ENCODE assay signal across 9 mouse cellular contexts in the genomic region with DNA sequence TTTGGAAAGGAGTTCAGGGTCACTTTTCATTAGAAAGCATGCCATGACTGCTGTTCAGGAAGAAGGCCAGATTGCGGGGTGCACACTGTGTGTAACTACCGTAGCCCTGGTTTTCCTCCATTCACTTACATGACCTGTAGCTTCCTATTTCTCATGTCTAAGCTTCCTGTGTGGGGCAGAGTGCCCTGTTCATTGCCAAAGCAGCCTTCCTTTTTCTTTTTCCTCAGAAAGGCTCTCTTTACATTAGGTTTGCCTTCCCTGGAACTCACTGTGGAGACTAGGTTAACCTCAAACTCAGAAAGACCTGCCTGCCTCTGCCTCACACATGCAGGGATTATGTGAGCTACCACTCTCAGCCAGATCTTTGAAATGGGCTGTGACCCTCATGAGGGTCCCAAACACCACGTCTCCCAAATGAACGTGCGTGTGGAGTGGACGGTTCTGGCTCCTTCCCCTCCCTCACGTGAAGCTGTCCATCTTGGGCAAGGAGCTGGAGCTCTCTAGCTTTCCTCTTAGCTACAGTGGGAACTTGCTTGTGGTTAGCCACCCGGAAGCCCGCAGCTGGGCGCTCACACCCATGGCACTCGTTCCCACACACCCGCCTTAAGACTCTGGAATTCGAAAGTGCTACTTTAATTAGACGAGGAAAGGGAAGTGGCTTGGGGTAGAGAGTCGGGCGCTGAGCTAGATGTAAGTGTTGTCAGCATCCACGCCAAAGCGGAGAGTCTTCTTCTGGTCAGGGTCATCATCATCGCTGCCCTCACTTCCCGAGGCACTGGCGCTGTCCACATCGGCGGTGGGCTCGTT. TPM values are rescaled to one million over a fixed set of nuclear protein-coding genes. Genes with fewer than 3 reads are reported as not detected.
A peak's percentile ranks its signal among the peaks of the same experiment; 100 is the strongest.
DNase-seq lines count a peak whose midpoint lies in the region; ATAC-seq and TF ChIP-seq lines count a peak whose summit lies in the region.
"Had no signal": no experiment of that assay in that cellular context is flagged by ENCODE, and none has a peak within 500 bp of the region (broad histone marks: within the 10 kb centered on the region; RNA-seq: fewer than 3 reads in every experiment).

No protein-coding gene starts in this region.

- no peaks in the 10 kb centered on the region for H3K79me2 ChIP-seq in heart, adult 2 months (replicated peaks; ENCODE audit: control insufficient read depth, insufficient read depth, low read length)
- peaks cover 26% of the 10 kb centered on the region; the same call in 1 of the 2 replicates for H3K79me2 ChIP-seq in macrophage (ENCODE audit: inconsistent target)

- TF ChIP-seq POLR2A in heart, adult 2 months (IDR thresholded peaks at IDR 0.05; ENCODE audit: insufficient read depth, low read depth, low read length): no peak
- no peak for TF ChIP-seq POLR2A in bone marrow macrophage, adult 2 months (IDR thresholded peaks at IDR 0.05; ENCODE audit: borderline replicate concordance, low read depth, low read length)

- no peak overlapping the region for H3K27ac ChIP-seq in heart, adult 2 months
- peak overlapping the region; percentile 82 for H3K27ac ChIP-seq in bone marrow macrophage, adult 2 months (ENCODE audit: insufficient read depth, low read depth, low read length)
- no peak overlapping the region for H3K27ac ChIP-seq in limb, embryonic 15.5 days
- peak overlapping the region; percentile 75 for H3K27ac ChIP-seq in macrophage

- H3K4me3 ChIP-seq in heart, adult 2 months: peak overlapping the region; percentile 25; the same call in 1 of the 2 replicates
- peak overlapping the region; percentile 53 for H3K4me3 ChIP-seq in bone marrow macrophage, adult 2 months (ENCODE audit: insufficient read depth, low read length)
- H3K4me3 ChIP-seq in limb, embryonic 15.5 days: no peak overlapping the region
- no peak overlapping the region; the same call in 1 of the 2 replicates for H3K4me3 ChIP-seq in macrophage (ENCODE audit: inconsistent target)

- H3K36me3 ChIP-seq in heart, adult 2 months (ENCODE audit: control insufficient read depth, insufficient read depth, low read length): no peaks in the 10 kb centered on the region
- H3K36me3 ChIP-seq in limb, embryonic 15.5 days: peaks cover 5% of the 10 kb centered on the region
- peaks cover 7% of the 10 kb centered on the region for H3K36me3 ChIP-seq in macrophage (ENCODE audit: inconsistent target)

- WGBS in heart, adult 2 months: 53% methylated on average over 24 of the region's 24 CpGs
- 72% methylated on average over 24 of the region's 24 CpGs for WGBS in limb, embryonic 15.5 days
- 5% methylated on average over 24 of the region's 24 CpGs for WGBS in macrophage (ENCODE audit: missing documents)

- no peak for TF ChIP-seq EP300 in heart, adult 2 months (IDR thresholded peaks at IDR 0.05; ENCODE audit: insufficient read depth, low read depth, low read length)

- H3K9me3 ChIP-seq in limb, embryonic 15.5 days: no peaks in the 10 kb centered on the region

- 0 out of 2 replicates have a peak overlapping the region, but pooled peaks have one; percentile 0 for H3K4me2 ChIP-seq in limb, embryonic 15.5 days

- TF ChIP-seq CTCF in heart, adult 2 months (IDR thresholded peaks at IDR 0.05): no peak
- TF ChIP-seq CTCF in bone marrow macrophage, adult 2 months (IDR thresholded peaks at IDR 0.05; ENCODE audit: low read depth, low read length): no peak

- intact Hi-C loops in heart, adult 2 months (cut with DNase I): loop anchor here (5.0 kb wide), 1 partner anchor 59 kb away; a partner anchor contains a TSS
- intact Hi-C loops in heart, postnatal 25 days (cut with DNase I): loop anchor here (5.0 kb wide), 2 partner anchors 59 to 254 kb away; a partner anchor contains a TSS

- no peak for ATAC-seq in limb, embryonic 15.5 days (ENCODE audit: insufficient number of reproducible peaks, low FRiP score, low TSS enrichment, low read depth)

- H3K9ac ChIP-seq in heart, adult 2 months (ENCODE audit: low read depth, low read length): 0 out of 2 replicates have a peak overlapping the region, but pooled peaks have one; percentile 25
- H3K9ac ChIP-seq in limb, embryonic 15.5 days: no peak overlapping the region

- peak in 1 of 2 experiments; percentile 58 for DNase-seq in heart, adult 2 months
- DNase-seq in heart, postnatal 25 days (ENCODE audit: low spot score): no peak
- no peak for DNase-seq in left cerebral cortex, adult 18-20 months (ENCODE audit: low spot score in 2 of 2)
- DNase-seq in kidney, postnatal 10 days: no peak
- no peak for DNase-seq in layer of hippocampus, adult 11-12 months (ENCODE audit: low spot score)
- DNase-seq: cerebellum, postnatal 36 days had no signal

- peaks cover 5% of the 10 kb centered on the region for H3K4me1 ChIP-seq in heart, adult 2 months (ENCODE audit: control insufficient read depth, insufficient read depth, low read length)
- H3K4me1 ChIP-seq in bone marrow macrophage, adult 2 months (ENCODE audit: control insufficient read depth, insufficient read depth, low read length): peaks cover 23% of the 10 kb centered on the region
- H3K4me1 ChIP-seq in limb, embryonic 15.5 days: peaks cover 18% of the 10 kb centered on the region

- no peaks in the 10 kb centered on the region for H3K27me3 ChIP-seq in heart, adult 2 months (ENCODE audit: control insufficient read depth, insufficient read depth, low read length)
- H3K27me3 ChIP-seq in limb, embryonic 15.5 days: no peaks in the 10 kb centered on the region

RNA-seq across cellular contexts. Expression of a gene that starts 2.4 kb away (rescaled TPM):
- 1 to 10 TPM; 3.3 to 3.4 TPM for total RNA-seq in heart, adult 2 months (2021)
- 24.6 and 25.2 TPM in 2 replicates for polyA plus RNA-seq in heart, adult 2 months (2012; rRNA removed)
- 1 to 10 TPM; 3.4 to 3.6 TPM for total RNA-seq in heart, postnatal 25 days (2021)
- polyA plus RNA-seq in bone marrow macrophage, adult 2 months (2012; ENCODE audit: insufficient read depth, insufficient read length, missing spikeins): 164 and 168 TPM in 2 replicates
- polyA plus RNA-seq in limb, embryonic 15.5 days (2015; fragmentation: Nextera tagmentation; extraction: Ambion mirVana): 3.1 and 3.4 TPM in 2 replicates
- total RNA-seq in macrophage (2018; cell fraction: chromatin; rRNA removed): 1,000 to 10,000 TPM in 12 of 26 experiments, 100 to 1,000 TPM in 13, 10 to 100 TPM in 1; 97.8 to 1,739 (median 915) TPM
- 1,000 to 10,000 TPM in 13 of 26 experiments, 100 to 1,000 TPM in 13; 154 to 2,965 (median 1,096) TPM for total RNA-seq in macrophage (2018; cell fraction: cytosol; rRNA removed)
- total RNA-seq in macrophage (2018; cell fraction: nucleus; rRNA removed): 1,000 to 10,000 TPM in 13 of 26 experiments, 100 to 1,000 TPM in 13; 137 to 2,582 (median 962) TPM
- polyA plus RNA-seq in macrophage (2018): 119 to 344 TPM (median 190 TPM) in 3 replicates
- 1 to 10 TPM in 1 of 2 experiments, under 1 TPM in 1; 1.00 to 2.0 TPM for total RNA-seq in left cerebral cortex, adult 18-20 months (2021)

RNA-seq across cellular contexts. Expression of a gene that starts 7.9 kb away (rescaled TPM):
- not detected for total RNA-seq in heart, adult 2 months (2021)
- 0.26 TPM in 1 of 2 replicates, not detected in the other for polyA plus RNA-seq in heart, adult 2 months (2012; rRNA removed)
- not detected for total RNA-seq in heart, postnatal 25 days (2021)
- polyA plus RNA-seq in bone marrow macrophage, adult 2 months (2012; ENCODE audit: insufficient read depth, insufficient read length, missing spikeins): not detected in 2 replicates
- polyA plus RNA-seq in limb, embryonic 15.5 days (2015; fragmentation: Nextera tagmentation; extraction: Ambion mirVana): 0.19 and 0.29 TPM in 2 replicates
- total RNA-seq in macrophage (2018; cell fraction: chromatin; rRNA removed): not detected
- total RNA-seq in macrophage (2018; cell fraction: cytosol; rRNA removed): not detected
- total RNA-seq in macrophage (2018; cell fraction: nucleus; rRNA removed): not detected
- polyA plus RNA-seq in macrophage (2018): not detected in 3 replicates
- not detected for total RNA-seq in left cerebral cortex, adult 18-20 months (2021)

RNA-seq across cellular contexts. Expression of a gene that starts 10.3 kb away (rescaled TPM):
- total RNA-seq in heart, adult 2 months (2021): not detected
- not detected in 2 replicates for polyA plus RNA-seq in heart, adult 2 months (2012; rRNA removed)
- total RNA-seq in heart, postnatal 25 days (2021): not detected
- not detected in 2 replicates for polyA plus RNA-seq in bone marrow macrophage, adult 2 months (2012; ENCODE audit: insufficient read depth, insufficient read length, missing spikeins)
- 11.3 and 16.5 TPM in 2 replicates for polyA plus RNA-seq in limb, embryonic 15.5 days (2015; fragmentation: Nextera tagmentation; extraction: Ambion mirVana)
- total RNA-seq in macrophage (2018; cell fraction: chromatin; rRNA removed): not detected
- 1 to 10 TPM in 3 of 26 experiments, under 1 TPM in 8, not detected in 15; 0.40 to 1.1 (median 0.77) TPM for total RNA-seq in macrophage (2018; cell fraction: cytosol; rRNA removed)
- total RNA-seq in macrophage (2018; cell fraction: nucleus; rRNA removed): 1 to 10 TPM in 2 of 26 experiments, not detected in 24; 1.4 to 2.1 TPM
- polyA plus RNA-seq in macrophage (2018): not detected in 3 replicates
- total RNA-seq in left cerebral cortex, adult 18-20 months (2021): not detected

RNA-seq across cellular contexts. Expression of a gene that starts 23.1 kb away (rescaled TPM):
- total RNA-seq in heart, adult 2 months (2021): not detected
- 0.04 TPM in 1 of 2 replicates, not detected in the other for polyA plus RNA-seq in heart, adult 2 months (2012; rRNA removed)
- not detected for total RNA-seq in heart, postnatal 25 days (2021)
- polyA plus RNA-seq in bone marrow macrophage, adult 2 months (2012; ENCODE audit: insufficient read depth, insufficient read length, missing spikeins): not detected in 2 replicates
- 1.5 TPM in 2 replicates for polyA plus RNA-seq in limb, embryonic 15.5 days (2015; fragmentation: Nextera tagmentation; extraction: Ambion mirVana)
- total RNA-seq in macrophage (2018; cell fraction: chromatin; rRNA removed): under 1 TPM in 3 of 26 experiments, not detected in 23; 0.33 to 0.95 (median 0.34) TPM
- under 1 TPM in 13 of 26 experiments, not detected in 13; 0.10 to 0.96 (median 0.30) TPM for total RNA-seq in macrophage (2018; cell fraction: cytosol; rRNA removed)
- 1 to 10 TPM in 1 of 26 experiments, under 1 TPM in 9, not detected in 16; 0.39 to 1.3 (median 0.58) TPM for total RNA-seq in macrophage (2018; cell fraction: nucleus; rRNA removed)
- polyA plus RNA-seq in macrophage (2018): 0.09 TPM in 1 of 3 replicates, not detected in the others
- under 1 TPM; 0.33 to 0.66 TPM for total RNA-seq in left cerebral cortex, adult 18-20 months (2021)

RNA-seq across cellular contexts. Expression of a gene that starts 40.1 kb away (rescaled TPM):
- 10 to 100 TPM; 26.8 to 32.1 TPM for total RNA-seq in heart, adult 2 months (2021)
- polyA plus RNA-seq in heart, adult 2 months (2012; rRNA removed): 8.9 and 10.2 TPM in 2 replicates
- 10 to 100 TPM; 29.8 to 31.6 TPM for total RNA-seq in heart, postnatal 25 days (2021)
- 36.2 and 45.2 TPM in 2 replicates for polyA plus RNA-seq in bone marrow macrophage, adult 2 months (2012; ENCODE audit: insufficient read depth, insufficient read length, missing spikeins)
- polyA plus RNA-seq in limb, embryonic 15.5 days (2015; fragmentation: Nextera tagmentation; extraction: Ambion mirVana): 64.3 and 68.9 TPM in 2 replicates
- total RNA-seq in macrophage (2018; cell fraction: chromatin; rRNA removed): 100 to 1,000 TPM in 25 of 26 experiments, 10 to 100 TPM in 1; 97.8 to 209 (median 159) TPM
- total RNA-seq in macrophage (2018; cell fraction: cytosol; rRNA removed): 10 to 100 TPM; 30.1 to 57.3 (median 44.3) TPM
- total RNA-seq in macrophage (2018; cell fraction: nucleus; rRNA removed): 100 to 1,000 TPM in 16 of 26 experiments, 10 to 100 TPM in 10; 80.5 to 153 (median 109) TPM
- 36.7 to 44.4 TPM (median 42.6 TPM) in 3 replicates for polyA plus RNA-seq in macrophage (2018)
- total RNA-seq in left cerebral cortex, adult 18-20 months (2021): 10 to 100 TPM; 73.6 to 75.1 TPM

Comparison
In these comparisons a context has a peak if more than half of its experiments do, and no peak if none do; other contexts are left out.
1. H3K27ac ChIP-seq: peak in bone marrow macrophage, adult 2 months (single experiment) and macrophage (single experiment); none in heart, adult 2 months (single experiment) and limb, embryonic 15.5 days (single experiment).
2. H3K4me3 ChIP-seq: peak in heart, adult 2 months (single experiment) and bone marrow macrophage, adult 2 months (single experiment); none in limb, embryonic 15.5 days (single experiment) and macrophage (single experiment).
3. RNA of a gene that starts 10.3 kb away (polyA plus RNA-seq): 11.3 to 16.5 TPM in limb, embryonic 15.5 days; not detected in heart, adult 2 months, not detected in bone marrow macrophage, adult 2 months and not detected in macrophage; every median in the first group is over 10 times any median in the second.